Mouse (Mus musculus) embryonic facial prominence, embryonic 11.5 days (tissue): ENCODE results near the gene Hip1. TPM values are rescaled to one million over a fixed set of nuclear protein-coding genes. Genes with fewer than 3 reads are reported as not detected.

Experiments used
- ATAC-seq: fragments of 200-750 bp; cut with Nextera tagmentation; replicated peaks from 2 replicates; pipeline ENCODE4 v1.8.0; 2017; ENCODE audit warnings: low read depth; ENCODE audit not compliant: insufficient number of reproducible peaks, low FRiP score, low TSS enrichment
- DNase-seq: peaks from one replicate; pipeline ENCODE4 v3.0.0-alpha.2; 2015; ENCODE audit warnings: low spot score
- H3K27ac ChIP-seq: fragments of 300-500 bp; sonication (generic); replicated peaks from 2 replicates; pipeline ENCODE4 v1.5.1; 2014; ENCODE audit warnings: mild to moderate bottlenecking, low read depth, low read length, control low read depth
- H3K27me3 ChIP-seq: fragments of 300-500 bp; sonication (generic); 2 replicates; pipeline ENCODE4 v1.6.1; 2014; ENCODE audit warnings: mild to moderate bottlenecking, low read length, moderate library complexity, mixed read lengths; ENCODE audit not compliant: control insufficient read depth, insufficient read depth
- H3K36me3 ChIP-seq: fragments of 300-500 bp; sonication (generic); replicated peaks from 2 replicates; pipeline ENCODE4 v1.6.1; 2014; ENCODE audit warnings: low read depth, mild to moderate bottlenecking, low read length, moderate library complexity, mixed read lengths; ENCODE audit not compliant: control insufficient read depth, insufficient read depth
- H3K4me1 ChIP-seq: fragments of 300-500 bp; sonication (generic); 2 replicates; pipeline ENCODE4 v1.6.1; 2014; ENCODE audit warnings: low read length, mixed read lengths; ENCODE audit not compliant: control insufficient read depth, insufficient read depth
- H3K4me2 ChIP-seq: fragments of 300-500 bp; sonication (generic); 2 replicates; pipeline ENCODE4 v1.6.1; 2014; ENCODE audit warnings: low read depth, mild to moderate bottlenecking, control low read depth, low read length, moderate library complexity
- H3K4me3 ChIP-seq: fragments of 300-500 bp; sonication (generic); 2 replicates; pipeline ENCODE4 v1.5.1; 2014; ENCODE audit warnings: low read depth, low read length, control low read depth
- H3K9ac ChIP-seq: fragments of 300-500 bp; sonication (generic); replicated peaks from 2 replicates; pipeline ENCODE4 v1.6.1; 2014; ENCODE audit warnings: mild to moderate bottlenecking, control low read depth, low read length
- H3K9me3 ChIP-seq: fragments of 300-500 bp; sonication (generic); replicated peaks from 2 replicates; pipeline ENCODE4 v1.6.1; 2016; ENCODE audit warnings: mild to moderate bottlenecking, low read length, inconsistent platforms, mixed read lengths; ENCODE audit not compliant: control insufficient read depth
- WGBS: fragments of 180-500 bp; shearing (Covaris S2); extraction: QIAGEN DNeasy Blood & Tissue Kit; methylation state at CpG from one replicate; pipeline ENCODE4 v1.1.7; 2014; 5-methylcytosine and 5-hydroxymethylcytosine counted together
- polyA plus RNA-seq: library from polyadenylated mRNA; unstranded; fragments of >200 nt; fragmentation: Nextera tagmentation; extraction: Ambion mirVana; gene quantifications from 2 replicates; pipeline ENCODE4 v1.2.1, GENCODE M21; 2014

Hip1 gene
- polyA plus RNA-seq, 1 experiment from 2014 or later, result 35.3 TPM

DNA sequence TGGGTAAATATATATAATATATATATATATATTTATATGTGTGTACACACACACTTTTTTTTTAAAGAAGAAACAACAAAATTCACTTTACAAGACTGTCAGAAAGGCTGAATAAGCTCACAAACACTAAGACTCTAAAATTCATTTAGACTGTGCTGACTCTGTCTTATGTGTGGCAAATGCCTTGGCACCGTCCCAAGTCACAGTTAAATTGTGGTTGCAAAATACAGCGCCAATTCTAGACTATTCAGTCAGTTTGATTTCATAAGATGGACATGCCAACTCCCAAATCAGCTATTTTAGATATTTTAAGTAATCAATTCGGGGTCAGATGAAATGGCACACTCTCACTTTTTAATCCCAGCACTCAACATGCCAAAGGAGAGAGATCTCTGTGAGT, 36.6 kb downstream of the Hip1 start:
- Histone ChIP-seq H3K27ac (no peak overlapping the region), H3K9ac (no peak overlapping the region), H3K36me3 (no peaks in the 10 kb centered on the region), H3K4me1 (no peaks in the 10 kb centered on the region), H3K27me3 (no peaks in the 10 kb centered on the region), H3K4me3 (no peak overlapping the region), H3K4me2 (no peak overlapping the region), H3K9me3 (no peaks in the 10 kb centered on the region)
- ATAC-seq (no peak), DNase-seq (no peak)
- WGBS, result 82% methylated on average over 3 of the region's 3 CpGs

DNA sequence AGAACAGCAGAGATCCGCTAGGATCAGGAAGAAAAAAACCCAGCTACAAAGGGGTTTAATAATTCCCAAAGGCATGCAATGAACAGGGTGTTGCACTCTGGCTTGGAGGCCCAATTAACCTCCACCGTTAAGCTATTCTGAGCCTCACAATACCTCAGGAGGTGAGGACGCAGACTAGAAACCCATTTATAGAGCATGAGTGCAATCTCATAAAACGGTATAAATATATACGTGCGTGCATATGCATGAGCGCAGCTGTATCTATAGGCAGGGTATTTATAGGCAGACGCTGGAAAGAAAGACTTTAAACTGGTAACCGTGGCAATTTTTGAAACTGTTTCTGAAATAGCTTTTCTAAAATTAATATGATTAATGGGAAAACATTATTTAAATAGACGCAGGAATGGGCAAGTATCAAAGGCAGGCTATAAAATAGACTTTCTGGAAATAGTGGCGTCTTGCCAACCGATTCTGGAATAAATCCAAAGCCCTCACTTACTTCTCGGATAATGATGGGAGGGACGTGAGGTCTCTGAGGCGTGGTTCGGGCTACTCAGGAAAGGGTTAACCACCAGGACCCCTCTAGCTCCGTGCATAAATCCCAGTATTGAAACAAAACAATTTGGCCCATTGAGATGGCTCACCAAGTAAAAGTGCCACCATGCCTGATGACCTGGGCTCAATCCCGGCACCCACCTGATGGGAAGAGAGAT, 37.2 kb downstream of the Hip1 start:
- no peaks in the 10 kb centered on the region for H3K9me3 ChIP-seq

DNA sequence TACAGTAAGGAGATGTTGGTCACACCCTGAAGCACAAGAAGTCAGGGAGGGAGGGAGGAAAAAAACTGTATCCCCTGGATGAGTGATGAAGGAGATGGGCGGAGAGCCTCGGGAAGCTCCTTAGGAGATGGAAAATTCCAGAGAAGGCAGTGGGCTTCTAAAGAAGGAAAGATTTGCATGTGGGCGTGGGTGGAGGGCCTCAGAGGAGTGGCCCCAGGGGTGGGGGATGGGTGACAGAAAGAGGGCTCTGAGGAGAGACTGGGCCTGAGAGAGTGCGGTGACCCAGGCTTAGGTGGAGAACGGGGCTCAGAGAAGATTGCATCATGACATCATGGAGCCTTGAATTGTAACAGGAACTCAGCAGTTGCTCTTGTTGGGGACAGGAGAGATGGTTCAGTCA, 39.5 kb downstream of the Hip1 start:
- Histone ChIP-seq H3K27ac (no peak overlapping the region), H3K4me3 (no peak overlapping the region), H3K36me3 (no peaks in the 10 kb centered on the region), H3K9ac (no peak overlapping the region), H3K9me3 (no peaks in the 10 kb centered on the region), H3K4me1 (no peaks in the 10 kb centered on the region), H3K4me2 (no peak overlapping the region), H3K27me3 (no peaks in the 10 kb centered on the region)
- no peak for DNase-seq
- ATAC-seq, result no peak
- 71% methylated on average over 5 of the region's 5 CpGs for WGBS

More for the DNA sequence above, 37.2 kb downstream of the Hip1 start:
- WGBS, result 82% methylated on average over 18 of the region's 18 CpGs
- ATAC-seq (no peak), DNase-seq (no peak)
- no peak overlapping the region for H3K4me2 ChIP-seq
- H3K4me1 ChIP-seq, result no peaks in the 10 kb centered on the region
- no peak overlapping the region for H3K9ac ChIP-seq
- no peak overlapping the region for H3K27ac ChIP-seq
- no peaks in the 10 kb centered on the region for H3K27me3 ChIP-seq
- H3K36me3 ChIP-seq, result no peaks in the 10 kb centered on the region
- H3K4me3 ChIP-seq, result no peak overlapping the region

DNA sequence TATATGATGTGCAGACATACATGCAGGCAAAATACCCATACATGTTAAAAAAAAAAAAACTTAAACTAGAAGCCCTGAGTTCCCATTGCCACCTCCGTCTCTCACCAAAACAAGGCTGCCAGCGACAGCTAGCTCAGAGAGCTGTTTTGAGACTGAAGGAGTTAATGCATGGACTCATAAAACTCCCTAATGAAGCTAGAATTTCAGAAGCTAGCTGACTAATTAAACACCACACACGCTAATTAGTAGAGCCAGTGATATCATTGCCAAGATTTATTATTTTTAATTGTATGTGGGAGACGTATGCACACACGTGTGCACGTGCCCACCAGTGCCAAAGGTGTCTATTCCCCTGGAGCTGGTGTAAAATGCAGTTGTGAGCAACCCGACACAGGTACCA, 42.0 kb downstream of the Hip1 start:
- Histone ChIP-seq H3K4me3 (no peak overlapping the region), H3K9ac (no peak overlapping the region), H3K9me3 (no peaks in the 10 kb centered on the region), H3K27ac (no peak overlapping the region), H3K4me2 (no peak overlapping the region), H3K27me3 (no peaks in the 10 kb centered on the region), H3K4me1 (no peaks in the 10 kb centered on the region), H3K36me3 (no peaks in the 10 kb centered on the region)
- no peak for ATAC-seq
- DNase-seq, result no peak
- 91% methylated on average over 7 of the region's 7 CpGs for WGBS

DNA sequence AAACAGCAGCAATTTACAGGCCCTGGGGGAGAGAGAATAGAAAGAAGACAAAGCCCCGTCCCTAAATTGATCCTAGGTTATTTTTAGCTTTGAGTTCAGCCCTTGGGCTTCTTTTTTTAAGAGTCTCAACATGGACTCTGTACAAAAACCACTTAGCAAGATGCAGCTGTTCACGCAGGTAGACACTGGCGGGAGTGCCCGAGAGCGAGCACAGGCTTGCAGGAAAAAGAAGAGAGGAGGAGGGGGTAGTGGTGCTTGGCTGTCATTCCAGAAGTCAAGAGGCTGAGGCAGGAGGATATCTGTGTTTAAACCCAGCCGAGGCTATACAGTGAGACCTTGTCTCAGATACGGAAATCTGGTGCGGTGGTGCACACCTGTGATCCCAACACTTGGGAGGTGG, 42.9 kb downstream of the Hip1 start:
- no peaks in the 10 kb centered on the region for H3K27me3 ChIP-seq
- DNase-seq (no peak), ATAC-seq (no peak)
- no peak overlapping the region for H3K9ac ChIP-seq
- no peaks in the 10 kb centered on the region for H3K36me3 ChIP-seq
- WGBS, result 80% methylated on average over 8 of the region's 8 CpGs
- no peak overlapping the region for H3K27ac ChIP-seq
- H3K4me3 ChIP-seq, result no peak overlapping the region
- H3K4me2 ChIP-seq, result no peak overlapping the region
- H3K9me3 ChIP-seq, result no peaks in the 10 kb centered on the region
- no peaks in the 10 kb centered on the region for H3K4me1 ChIP-seq

DNA sequence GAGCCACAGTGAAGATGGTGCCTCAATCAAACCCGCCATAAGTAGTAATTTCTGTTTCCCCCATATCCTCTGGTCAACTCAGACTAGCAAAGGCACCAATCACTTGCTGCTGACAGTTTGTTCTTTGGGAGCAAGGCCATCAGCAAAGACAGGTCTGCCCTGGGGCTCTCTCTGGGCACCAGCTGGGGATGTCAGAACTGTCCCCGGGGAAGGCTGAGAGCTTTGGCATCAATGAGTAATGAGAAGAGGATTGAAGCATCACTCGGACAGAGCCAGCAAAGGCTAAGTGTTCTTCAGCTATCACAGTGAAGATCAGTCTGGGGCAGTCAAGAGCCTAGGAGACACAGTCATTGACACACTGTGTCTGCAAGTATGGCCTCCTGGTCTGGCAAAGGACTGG, 46.0 kb downstream of the Hip1 start:
- Histone ChIP-seq H3K36me3 (no peaks in the 10 kb centered on the region), H3K27me3 (no peaks in the 10 kb centered on the region), H3K4me1 (no peaks in the 10 kb centered on the region), H3K4me3 (no peak overlapping the region), H3K27ac (no peak overlapping the region), H3K9ac (no peak overlapping the region), H3K4me2 (no peak overlapping the region), H3K9me3 (no peaks in the 10 kb centered on the region)
- 76% methylated on average over 3 of the region's 3 CpGs for WGBS
- DNase-seq, result no peak
- ATAC-seq, result no peak

DNA sequence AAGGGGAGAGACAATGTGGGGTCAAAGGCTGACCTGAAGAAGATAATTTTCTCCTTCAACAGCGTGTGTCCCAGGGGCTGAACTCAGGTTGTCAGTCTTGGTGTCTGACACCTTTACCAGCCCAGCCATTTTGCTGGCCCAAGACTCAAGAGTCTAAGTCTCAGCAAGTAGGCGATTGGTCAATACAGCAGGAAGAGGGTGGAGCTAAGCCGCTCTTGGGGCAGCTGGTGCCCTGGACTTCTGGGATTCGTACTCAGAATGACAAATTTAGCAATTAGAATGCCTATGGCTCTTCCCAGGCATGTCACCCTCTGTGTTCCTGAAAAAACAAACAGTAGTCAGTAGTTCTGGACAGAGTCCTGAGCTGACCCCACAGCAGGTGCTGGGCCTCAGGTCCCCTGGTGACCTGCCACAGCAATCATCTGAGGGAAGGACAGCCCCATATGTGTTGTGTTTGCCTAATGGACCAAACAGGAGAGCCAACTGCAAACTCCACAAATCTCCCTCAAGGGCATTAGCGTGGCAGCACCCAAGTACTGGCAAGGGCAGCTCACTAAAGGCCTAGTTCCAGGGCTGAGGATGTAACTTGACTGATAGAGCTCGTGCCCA, 47.5 kb downstream of the Hip1 start:
- Histone ChIP-seq H3K36me3 (no peaks in the 10 kb centered on the region), H3K27ac (no peak overlapping the region), H3K9me3 (no peaks in the 10 kb centered on the region), H3K4me3 (no peak overlapping the region), H3K27me3 (no peaks in the 10 kb centered on the region), H3K9ac (no peak overlapping the region), H3K4me1 (no peaks in the 10 kb centered on the region), H3K4me2 (no peak overlapping the region)
- ATAC-seq (no peak), DNase-seq (no peak)
- WGBS, result 74% methylated on average over 6 of the region's 6 CpGs

DNA sequence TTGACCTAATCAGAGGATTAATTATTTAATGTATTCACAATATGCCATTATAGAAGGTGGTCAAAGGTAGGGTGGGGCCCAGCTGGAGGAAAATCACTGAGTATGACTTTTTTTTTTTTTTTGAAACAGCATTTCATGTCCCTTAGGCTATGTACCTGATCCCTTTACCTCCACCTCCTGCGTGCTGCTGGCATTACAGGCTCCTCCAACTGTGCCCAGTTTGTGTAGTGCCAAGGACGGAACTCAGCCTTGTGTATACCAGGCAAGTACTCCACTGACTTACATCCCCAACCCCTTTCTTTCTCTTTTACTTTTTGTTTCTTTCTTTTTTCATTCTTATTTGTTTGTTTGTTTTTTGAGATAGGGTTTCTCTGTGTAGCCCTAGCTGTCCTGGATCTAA, 48.4 kb downstream of the Hip1 start:
- no peaks in the 10 kb centered on the region for H3K4me1 ChIP-seq
- DNase-seq (no peak), ATAC-seq (no peak)
- no peaks in the 10 kb centered on the region for H3K9me3 ChIP-seq
- WGBS, result 88% methylated on average over 2 of the region's 2 CpGs
- H3K27ac ChIP-seq, result no peak overlapping the region
- no peaks in the 10 kb centered on the region for H3K27me3 ChIP-seq
- no peak overlapping the region for H3K4me2 ChIP-seq
- H3K36me3 ChIP-seq, result no peaks in the 10 kb centered on the region
- H3K9ac ChIP-seq, result no peak overlapping the region
- no peak overlapping the region for H3K4me3 ChIP-seq
